Mouse (Mus musculus) hindbrain, postnatal 0 days (tissue): ENCODE results near the gene Haus3. TPM values are rescaled to one million over a fixed set of nuclear protein-coding genes. Genes with fewer than 3 reads are reported as not detected.

Experiments
- ATAC-seq: fragments of 200-750 bp; cut with Nextera tagmentation; 2 replicates; pipeline ENCODE4 v1.8.0; 2017; ENCODE audit warnings: mild to moderate bottlenecking, moderate TSS enrichment, moderate library complexity
- DNase-seq: peaks from one replicate; pipeline ENCODE4 v3.0.0-alpha.2; 2015; ENCODE audit warnings: low spot score
- H3K27ac ChIP-seq: fragments of 300-500 bp; sonication (generic); 2 replicates; pipeline ENCODE4 v1.5.1; 2014; ENCODE audit warnings: mild to moderate bottlenecking
- H3K27me3 ChIP-seq: fragments of 300-500 bp; sonication (generic); 2 replicates; pipeline ENCODE4 v1.6.1; 2014; ENCODE audit warnings: low read length, mixed read lengths; ENCODE audit not compliant: insufficient read depth
- H3K36me3 ChIP-seq: fragments of 300-500 bp; sonication (generic); 2 replicates; pipeline ENCODE4 v1.6.1; 2014; ENCODE audit warnings: low read length, mixed read lengths; ENCODE audit not compliant: insufficient read depth
- H3K4me1 ChIP-seq: fragments of 300-500 bp; sonication (generic); 2 replicates; pipeline ENCODE4 v1.6.1; 2014; ENCODE audit warnings: antibody characterized with exemption, low read length, mixed read lengths; ENCODE audit not compliant: insufficient read depth
- H3K4me2 ChIP-seq: fragments of 300-500 bp; sonication (generic); 2 replicates; pipeline ENCODE4 v1.6.1; 2014; ENCODE audit warnings: low read depth, mild to moderate bottlenecking, low read length, moderate library complexity, mixed read lengths
- H3K4me3 ChIP-seq: fragments of 300-500 bp; sonication (generic); 2 replicates; pipeline ENCODE4 v1.5.1; 2014; ENCODE audit warnings: low read length
- H3K9ac ChIP-seq: fragments of 300-500 bp; sonication (generic); replicated peaks from 2 replicates; pipeline ENCODE4 v1.6.1; 2014; ENCODE audit warnings: mild to moderate bottlenecking, low read length, moderate library complexity, mixed read lengths
- H3K9me3 ChIP-seq: fragments of 300-500 bp; sonication (generic); 2 replicates; pipeline ENCODE4 v1.6.1; 2016; ENCODE audit warnings: low read length, mixed read lengths
- CTCF ChIP-seq: IDR thresholded peaks from 2 replicates; pipeline ENCODE4 v1.5.1; 2016; ENCODE audit warnings: antibody characterized with exemption, control low read depth, low read depth
- WGBS: fragments of 180-500 bp; shearing (Covaris S2); extraction: QIAGEN DNeasy Blood & Tissue Kit; methylation state at CpG from one replicate; pipeline ENCODE4 v1.1.7; 2014; 5-methylcytosine and 5-hydroxymethylcytosine counted together
- polyA plus RNA-seq: library from polyadenylated mRNA; unstranded; fragments of >200 nt; fragmentation: Nextera tagmentation; extraction: Ambion mirVana; gene quantifications from 2 replicates; pipeline ENCODE4 v1.2.1, GENCODE M21; 2015
- total RNA-seq: library from RNA; depleted of rRNA; stranded (reverse); fragments of >200 nt; gene quantifications from 2 replicates; pipeline ENCODE4 v1.2.3, GENCODE M21; 2014

Gene Haus3
- total and polyA plus RNA-seq, 2 experiments from 2014 or later = 4.1 to 12.7 TPM

- 61% methylated on average over 2 of the region's 2 CpGs for WGBS
- H3K9ac ChIP-seq = no peak overlapping the region
- no peak for DNase-seq
- no peak for TF ChIP-seq CTCF
- H3K36me3 ChIP-seq = no peaks in the 10 kb centered on the region
- H3K27ac ChIP-seq = no peak overlapping the region
- H3K9me3 ChIP-seq = no peaks in the 10 kb centered on the region
- no peak overlapping the region for H3K4me3 ChIP-seq
- no peaks in the 10 kb centered on the region for H3K27me3 ChIP-seq
- no peak for ATAC-seq
- peaks cover 5% of the 10 kb centered on the region; the same call in 1 of the 2 replicates for H3K4me1 ChIP-seq
- H3K4me2 ChIP-seq = no peak overlapping the region
Measured at GRCm38 (mm10) chr5:34205788-34206187, 36.5 kb upstream of the Haus3 start.

GRCm38 (mm10) chr5:34204911-34205310 lies 35.6 kb upstream of the Haus3 start:
- Histone ChIP-seq H3K36me3 (no peaks in the 10 kb centered on the region), H3K27ac (no peak overlapping the region), H3K4me2 (no peak overlapping the region), H3K9me3 (no peaks in the 10 kb centered on the region), H3K9ac (no peak overlapping the region), H3K27me3 (no peaks in the 10 kb centered on the region), H3K4me3 (no peak overlapping the region), H3K4me1 (peaks cover 5% of the 10 kb centered on the region; the same call in 1 of the 2 replicates)
- peak; percentile 29 for DNase-seq
- ATAC-seq = 0 out of 2 replicates have a peak, but pooled peaks have one; percentile 16
- peak; percentile 26; the same call in 1 of the 2 replicates for TF ChIP-seq CTCF
- 74% methylated on average over 2 of the region's 2 CpGs for WGBS

GRCm38 (mm10) chr5:34202006-34202405 lies 32.7 kb upstream of the Haus3 start:
- no peaks in the 10 kb centered on the region for H3K9me3 ChIP-seq
- H3K36me3 ChIP-seq = no peaks in the 10 kb centered on the region
- WGBS = 65% methylated on average over 4 of the region's 4 CpGs
- H3K4me1 ChIP-seq = peaks cover 5% of the 10 kb centered on the region; the same call in 1 of the 2 replicates
- ATAC-seq = no peak
- H3K4me2 ChIP-seq = no peak overlapping the region
- H3K9ac ChIP-seq = no peak overlapping the region
- H3K27me3 ChIP-seq = no peaks in the 10 kb centered on the region
- no peak for DNase-seq
- no peak overlapping the region for H3K27ac ChIP-seq
- no peak overlapping the region for H3K4me3 ChIP-seq
- no peak for TF ChIP-seq CTCF

- Histone ChIP-seq H3K4me3 (no peak overlapping the region), H3K9me3 (no peaks in the 10 kb centered on the region), H3K27ac (no peak overlapping the region), H3K36me3 (no peaks in the 10 kb centered on the region), H3K4me2 (no peak overlapping the region), H3K4me1 (peaks cover 5% of the 10 kb centered on the region; the same call in 1 of the 2 replicates), H3K9ac (no peak overlapping the region), H3K27me3 (no peaks in the 10 kb centered on the region)
- no peak for ATAC-seq
- peak; percentile 24; the same call in 1 of the 2 replicates for TF ChIP-seq CTCF
- 48% methylated on average over 2 of the region's 2 CpGs for WGBS
- DNase-seq = no peak
Measured at GRCm38 (mm10) chr5:34201396-34201795, 32.1 kb upstream of the Haus3 start.

- H3K27ac ChIP-seq = no peak overlapping the region
- 87% methylated on average over 6 of the region's 6 CpGs for WGBS
- ATAC-seq (no peak), DNase-seq (no peak)
- no peaks in the 10 kb centered on the region for H3K36me3 ChIP-seq
- H3K4me1 ChIP-seq = 0 out of 2 replicates have a peak, but pooled peaks cover 5% of the 10 kb centered on the region
- H3K9ac ChIP-seq = no peak overlapping the region
- H3K4me2 ChIP-seq = no peak overlapping the region
- H3K27me3 ChIP-seq = no peaks in the 10 kb centered on the region
- H3K9me3 ChIP-seq = no peaks in the 10 kb centered on the region
- H3K4me3 ChIP-seq = no peak overlapping the region
- TF ChIP-seq CTCF = no peak
Measured at GRCm38 (mm10) chr5:34198615-34199014, 29.3 kb upstream of the Haus3 start.

- Histone ChIP-seq H3K27ac (0 out of 2 replicates have a peak overlapping the region, but pooled peaks have one; percentile 8), H3K9ac (no peak overlapping the region), H3K4me2 (no peak overlapping the region), H3K27me3 (no peaks in the 10 kb centered on the region), H3K9me3 (no peaks in the 10 kb centered on the region), H3K4me3 (no peak overlapping the region), H3K36me3 (no peaks in the 10 kb centered on the region), H3K4me1 (0 out of 2 replicates have a peak, but pooled peaks cover 5% of the 10 kb centered on the region)
- WGBS = 65% methylated on average over 4 of the region's 4 CpGs
- DNase-seq (peak; percentile 53), ATAC-seq (0 out of 2 replicates have a peak, but pooled peaks have one; percentile 52)
- TF ChIP-seq CTCF = no peak
Measured at GRCm38 (mm10) chr5:34197243-34197642, 27.9 kb upstream of the Haus3 start.

GRCm38 (mm10) chr5:34196423-34196822 lies 27.1 kb upstream of the Haus3 start:
- 87% methylated on average over 7 of the region's 7 CpGs for WGBS
- Histone ChIP-seq H3K27me3 (no peaks in the 10 kb centered on the region), H3K36me3 (no peaks in the 10 kb centered on the region), H3K9ac (no peak overlapping the region), H3K4me3 (no peak overlapping the region), H3K27ac (peak overlapping the region; percentile 8; the same call in 1 of the 2 replicates), H3K4me2 (no peak overlapping the region), H3K9me3 (no peaks in the 10 kb centered on the region), H3K4me1 (0 out of 2 replicates have a peak, but pooled peaks cover 3% of the 10 kb centered on the region)
- TF ChIP-seq CTCF = no peak
- ATAC-seq (no peak), DNase-seq (no peak)
